Mouse (Mus musculus) limb, embryonic 15.5 days (tissue): ENCODE data around the gene Ccdc90b. TPM values are rescaled to one million over a fixed set of nuclear protein-coding genes. Genes with fewer than 3 reads are reported as not detected.

Experiments
- ATAC-seq: fragments of 200-750 bp; cut with Nextera tagmentation; 2 replicates; pipeline ENCODE4 v1.8.0; 2017; ENCODE audit warnings: low read depth, moderate TSS enrichment; ENCODE audit not compliant: insufficient number of reproducible peaks, low FRiP score, low TSS enrichment
- H3K27ac ChIP-seq: fragments of 300-500 bp; sonication (generic); 2 replicates; pipeline ENCODE4 v1.5.1; 2015; ENCODE audit warnings: moderate library complexity, mild to moderate bottlenecking, inconsistent platforms
- H3K27me3 ChIP-seq: fragments of 300-500 bp; sonication (generic); 2 replicates; pipeline ENCODE4 v1.6.1; 2015; ENCODE audit warnings: inconsistent platforms
- H3K36me3 ChIP-seq: fragments of 300-500 bp; sonication (generic); 2 replicates; pipeline ENCODE4 v1.6.1; 2015; ENCODE audit warnings: inconsistent platforms
- H3K4me1 ChIP-seq: fragments of 300-500 bp; sonication (generic); 2 replicates; pipeline ENCODE4 v1.6.1; 2015; ENCODE audit warnings: inconsistent platforms
- H3K4me2 ChIP-seq: fragments of 300-500 bp; sonication (generic); 2 replicates; pipeline ENCODE4 v1.6.1; 2015; ENCODE audit warnings: mild to moderate bottlenecking, inconsistent platforms
- H3K4me3 ChIP-seq: fragments of 300-500 bp; sonication (generic); 2 replicates; pipeline ENCODE4 v1.5.1; 2015; ENCODE audit warnings: mild to moderate bottlenecking, inconsistent platforms
- H3K9ac ChIP-seq: fragments of 300-500 bp; sonication (generic); 2 replicates; pipeline ENCODE4 v1.6.1; 2015; ENCODE audit warnings: inconsistent platforms
- H3K9me3 ChIP-seq: fragments of 300-500 bp; sonication (generic); 2 replicates; pipeline ENCODE4 v1.6.1; 2016; ENCODE audit warnings: inconsistent platforms
- WGBS: fragments of 180-500 bp; shearing (Covaris S2); methylation state at CpG from one replicate; pipeline ENCODE4 v1.1.7; 2015; 5-methylcytosine and 5-hydroxymethylcytosine counted together
- polyA plus RNA-seq: library from polyadenylated mRNA; unstranded; fragments of >200 nt; fragmentation: Nextera tagmentation; extraction: Ambion mirVana; gene quantifications from 2 replicates; pipeline ENCODE4 v1.2.1, GENCODE M21; 2015

Ccdc90b gene
- polyA plus RNA-seq = 50.9 and 53.1 TPM in 2 replicates

DNA sequence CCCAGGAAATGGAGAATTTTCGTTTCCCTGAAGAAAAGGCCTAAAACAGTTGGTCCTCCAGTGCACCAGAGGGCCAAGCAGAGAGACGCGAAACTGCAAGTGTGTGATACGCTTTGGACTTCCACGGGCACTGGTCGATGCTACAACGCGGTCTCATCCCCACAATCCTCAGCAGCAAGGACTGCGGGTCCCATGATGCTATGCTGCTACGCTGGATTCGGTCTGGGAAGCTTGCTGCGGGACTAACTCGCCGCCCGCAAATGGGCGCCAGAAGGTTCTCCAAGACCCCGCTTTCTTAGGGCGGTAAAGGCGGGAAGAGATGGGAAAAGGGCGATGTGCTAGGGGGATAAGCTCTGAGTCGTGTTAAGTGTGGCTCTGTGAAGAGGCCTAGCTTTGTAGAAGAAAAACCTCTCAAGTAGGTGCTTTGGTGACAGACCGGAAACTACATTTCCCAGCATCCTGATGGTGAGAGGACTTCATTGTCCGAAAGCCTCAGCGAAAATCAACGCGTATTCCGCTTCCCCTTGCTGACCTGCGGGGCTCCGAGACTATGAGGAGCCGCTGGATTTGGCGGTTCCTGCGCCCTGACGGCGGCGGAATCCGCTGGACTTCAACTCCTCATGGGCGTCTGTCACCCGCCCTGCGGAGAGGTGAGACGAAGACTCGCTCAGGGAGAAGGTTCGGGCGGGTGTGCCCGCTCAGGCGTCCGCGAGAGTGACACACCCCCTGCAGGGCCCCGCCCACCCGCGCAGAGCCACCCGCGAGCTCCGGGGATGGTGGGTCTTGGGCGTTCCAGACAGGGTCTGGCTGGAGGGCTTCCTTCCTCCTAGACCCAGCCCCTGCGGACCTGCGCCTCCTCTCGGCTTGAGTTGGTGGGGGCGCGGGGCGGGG is at the start of gene Ccdc90b:
Gene Ccdc90b, plus strand, starts transcription at position 164 of the 891 bp plus-strand sequence.
- H3K27me3 ChIP-seq = no peaks in the 10 kb centered on the region
- H3K4me2 ChIP-seq = peak within 1 kb of the TSS; percentile 48
- peak within 1 kb of the TSS; percentile 79 for H3K9ac ChIP-seq
- peak; percentile 98 for ATAC-seq
- peaks cover 4% of the 10 kb centered on the region; the same call in 1 of the 2 replicates for H3K4me1 ChIP-seq
- H3K9me3 ChIP-seq = no peaks in the 10 kb centered on the region
- H3K36me3 ChIP-seq = 0 out of 2 replicates have a peak, but pooled peaks cover 5% of the 10 kb centered on the region
- H3K27ac ChIP-seq = peak within 1 kb of the TSS; percentile 99
- WGBS = under 1% methylated on average over 60 of the region's 60 CpGs
- peak within 1 kb of the TSS; percentile 90 for H3K4me3 ChIP-seq

DNA sequence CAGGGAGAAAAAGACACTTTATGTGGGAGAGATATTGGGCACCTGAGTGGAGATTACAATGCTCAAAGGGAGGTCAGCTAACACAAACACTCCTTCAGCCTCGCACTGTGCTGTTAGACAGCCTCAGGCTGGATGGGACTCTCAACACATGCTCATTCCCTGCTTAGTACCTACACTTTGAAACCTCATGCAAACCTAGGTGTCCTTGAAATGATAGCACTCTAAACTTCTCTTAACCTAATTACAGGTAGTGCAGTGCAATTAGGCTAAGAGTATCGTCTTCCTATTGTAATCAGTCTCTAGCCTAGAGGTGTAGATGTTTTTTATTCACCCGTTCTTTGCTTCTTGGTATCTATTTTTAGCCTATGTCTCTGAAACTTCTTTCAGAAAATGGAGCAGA is 40.6 kb upstream of the Ccdc90b start:
- Histone ChIP-seq H3K4me3 (no peak overlapping the region), H3K4me2 (no peak overlapping the region), H3K9me3 (no peaks in the 10 kb centered on the region), H3K9ac (no peak overlapping the region), H3K27me3 (no peaks in the 10 kb centered on the region), H3K27ac (no peak overlapping the region), H3K4me1 (no peaks in the 10 kb centered on the region), H3K36me3 (no peaks in the 10 kb centered on the region)
- no peak for ATAC-seq
- WGBS = 55% methylated on average over 3 of the region's 3 CpGs

DNA sequence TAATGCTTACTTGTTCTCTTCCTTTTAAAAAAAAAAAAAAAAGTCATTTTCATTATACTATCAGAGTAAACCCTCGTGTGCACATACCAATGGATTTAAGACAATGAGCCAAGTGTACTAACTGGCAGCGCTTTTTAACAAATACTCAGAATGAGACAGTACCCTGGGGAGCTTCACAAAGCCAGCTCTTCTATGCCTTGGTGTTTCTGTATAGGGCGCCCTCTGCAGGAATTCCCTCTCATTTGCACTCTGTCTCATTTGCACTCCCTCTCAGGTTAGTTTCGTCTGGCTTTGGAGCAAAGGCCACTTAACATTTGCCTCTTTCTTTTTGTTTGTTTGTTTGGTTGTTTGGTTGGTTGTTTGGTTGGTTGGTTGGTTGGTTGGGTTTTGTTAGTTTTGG is 40.1 kb upstream of the Ccdc90b start:
- Histone ChIP-seq H3K27me3 (no peaks in the 10 kb centered on the region), H3K27ac (no peak overlapping the region), H3K36me3 (no peaks in the 10 kb centered on the region), H3K9me3 (no peaks in the 10 kb centered on the region), H3K4me3 (no peak overlapping the region), H3K9ac (no peak overlapping the region), H3K4me1 (no peaks in the 10 kb centered on the region), H3K4me2 (no peak overlapping the region)
- ATAC-seq = no peak
- WGBS = 42% methylated on average over 4 of the region's 4 CpGs

DNA sequence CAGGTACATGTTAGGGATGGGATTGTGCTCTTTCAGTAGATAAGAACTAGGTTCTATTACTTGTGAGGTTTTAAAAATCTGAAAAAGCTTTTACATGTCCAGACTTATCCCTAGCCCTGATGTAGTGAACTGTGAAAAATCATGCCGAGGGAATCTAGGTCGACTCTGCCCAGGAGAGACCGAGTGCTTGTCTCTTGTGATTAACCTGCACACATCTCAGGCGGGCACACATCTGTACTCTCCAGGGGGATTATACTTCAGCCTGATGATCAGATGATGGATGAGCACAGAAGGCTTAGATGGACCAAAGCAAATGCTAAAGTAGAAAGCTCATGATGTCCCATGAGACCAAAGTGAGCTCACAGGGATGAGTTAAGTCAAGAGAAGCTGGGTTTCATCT is 31.7 kb upstream of the Ccdc90b start:
- H3K4me2 ChIP-seq = no peak overlapping the region
- no peak for ATAC-seq
- no peak overlapping the region for H3K9ac ChIP-seq
- no peaks in the 10 kb centered on the region for H3K4me1 ChIP-seq
- no peaks in the 10 kb centered on the region for H3K27me3 ChIP-seq
- no peaks in the 10 kb centered on the region for H3K36me3 ChIP-seq
- WGBS = 80% methylated on average over 4 of the region's 4 CpGs
- H3K27ac ChIP-seq = no peak overlapping the region
- no peak overlapping the region for H3K4me3 ChIP-seq
- H3K9me3 ChIP-seq = no peaks in the 10 kb centered on the region

GRCm38 (mm10) chr7:92532351-92533036 is 28.5 kb upstream of the Ccdc90b start:
- no peaks in the 10 kb centered on the region for H3K36me3 ChIP-seq
- no peaks in the 10 kb centered on the region for H3K27me3 ChIP-seq
- H3K9ac ChIP-seq = no peak overlapping the region
- no peaks in the 10 kb centered on the region for H3K9me3 ChIP-seq
- no peak overlapping the region for H3K4me2 ChIP-seq
- WGBS = 55% methylated on average over 6 of the region's 6 CpGs
- no peaks in the 10 kb centered on the region for H3K4me1 ChIP-seq
- H3K27ac ChIP-seq = no peak overlapping the region
- no peak for ATAC-seq
- no peak overlapping the region for H3K4me3 ChIP-seq

DNA sequence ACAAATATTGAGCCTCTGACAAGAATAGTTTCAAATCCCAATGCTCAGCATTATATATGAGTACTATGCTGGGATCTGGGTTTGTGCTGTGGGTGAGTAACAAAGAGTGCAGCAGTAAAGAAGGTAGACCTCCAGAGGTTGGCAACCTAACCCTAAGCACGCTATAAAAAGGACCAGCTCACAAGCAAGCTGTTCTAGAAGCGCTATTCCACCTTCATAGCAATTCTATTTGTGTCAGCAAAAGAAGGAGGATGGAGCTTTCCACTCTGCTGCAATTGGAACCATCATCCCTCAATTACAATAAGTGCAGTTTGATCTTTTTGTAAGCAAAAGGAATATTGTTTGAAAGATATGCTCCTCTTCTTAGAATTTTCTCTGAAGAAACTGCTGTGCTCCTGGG is 14.2 kb upstream of the Ccdc90b start:
- no peak overlapping the region for H3K9ac ChIP-seq
- no peaks in the 10 kb centered on the region for H3K4me1 ChIP-seq
- no peaks in the 10 kb centered on the region for H3K36me3 ChIP-seq
- ATAC-seq = no peak
- H3K27ac ChIP-seq = no peak overlapping the region
- no peak overlapping the region for H3K4me3 ChIP-seq
- H3K4me2 ChIP-seq = no peak overlapping the region
- WGBS = 77% methylated on average over 2 of the region's 2 CpGs
- no peaks in the 10 kb centered on the region for H3K27me3 ChIP-seq
- no peaks in the 10 kb centered on the region for H3K9me3 ChIP-seq

DNA sequence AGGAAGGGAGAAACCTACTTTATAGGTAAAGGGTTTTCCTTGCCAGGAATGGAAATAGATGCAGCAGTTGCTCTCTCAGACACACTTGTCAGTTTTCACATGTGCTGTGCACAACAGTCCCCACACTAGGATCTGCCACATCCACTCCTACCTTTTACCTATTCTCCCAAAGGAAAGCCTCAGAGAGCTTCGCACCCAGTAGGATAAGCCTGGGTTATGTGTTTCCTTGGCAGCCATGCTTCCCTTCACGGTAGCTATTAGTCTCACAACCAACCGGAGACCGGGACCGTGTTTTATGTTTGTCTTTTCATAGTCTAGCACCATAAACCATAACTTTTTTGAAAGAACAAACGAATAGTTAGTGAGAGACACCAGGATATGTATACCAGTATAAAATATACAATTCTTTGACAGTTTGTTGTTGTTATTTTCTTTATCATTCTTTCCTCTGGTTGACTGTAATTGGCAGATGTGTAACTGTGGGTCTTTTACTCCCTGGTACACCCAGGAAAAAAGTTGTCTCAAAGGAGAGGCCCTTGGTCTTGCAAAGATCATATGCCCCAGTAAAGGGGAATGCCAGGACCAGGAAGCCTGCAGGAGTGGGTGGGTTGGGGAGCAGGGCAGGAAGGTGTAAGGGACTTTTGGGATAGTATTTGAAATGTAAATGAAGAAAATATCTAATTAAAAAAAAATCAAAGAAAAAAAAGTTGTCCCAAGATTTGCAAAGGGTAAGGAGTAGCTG is 10.5 kb upstream of the Ccdc90b start:
- H3K9ac ChIP-seq = no peak overlapping the region
- H3K4me3 ChIP-seq = no peak overlapping the region
- H3K4me1 ChIP-seq = no peaks in the 10 kb centered on the region
- no peak overlapping the region for H3K4me2 ChIP-seq
- H3K27ac ChIP-seq = no peak overlapping the region
- no peaks in the 10 kb centered on the region for H3K27me3 ChIP-seq
- no peaks in the 10 kb centered on the region for H3K36me3 ChIP-seq
- 81% methylated on average over 6 of the region's 6 CpGs for WGBS
- no peaks in the 10 kb centered on the region for H3K9me3 ChIP-seq
- no peak for ATAC-seq

GRCm38 (mm10) chr7:92550990-92551392 is 10.0 kb upstream of the Ccdc90b start:
- Histone ChIP-seq H3K4me3 (no peak overlapping the region), H3K9ac (no peak overlapping the region), H3K27me3 (no peaks in the 10 kb centered on the region), H3K4me1 (no peaks in the 10 kb centered on the region), H3K27ac (no peak overlapping the region), H3K4me2 (no peak overlapping the region), H3K9me3 (no peaks in the 10 kb centered on the region), H3K36me3 (no peaks in the 10 kb centered on the region)
- no peak for ATAC-seq
- WGBS = 57% methylated on average over 4 of the region's 4 CpGs

- Histone ChIP-seq H3K4me1 (peaks cover 4% of the 10 kb centered on the region; the same call in 1 of the 2 replicates), H3K36me3 (no peaks in the 10 kb centered on the region), H3K27ac (no peak overlapping the region), H3K27me3 (no peaks in the 10 kb centered on the region), H3K4me3 (no peak overlapping the region), H3K4me2 (no peak overlapping the region), H3K9me3 (no peaks in the 10 kb centered on the region), H3K9ac (no peak overlapping the region)
- WGBS = 88% methylated on average over 2 of the region's 2 CpGs
- no peak for ATAC-seq
Measured at GRCm38 (mm10) chr7:92558744-92559143, 2.2 kb upstream of the Ccdc90b start.

GRCm38 (mm10) chr7:92566775-92567174 is 5.8 kb downstream of the Ccdc90b start:
- no peak overlapping the region for H3K27ac ChIP-seq
- no peak for ATAC-seq
- 65% methylated on average over 1 of the region's 1 CpGs for WGBS

DNA sequence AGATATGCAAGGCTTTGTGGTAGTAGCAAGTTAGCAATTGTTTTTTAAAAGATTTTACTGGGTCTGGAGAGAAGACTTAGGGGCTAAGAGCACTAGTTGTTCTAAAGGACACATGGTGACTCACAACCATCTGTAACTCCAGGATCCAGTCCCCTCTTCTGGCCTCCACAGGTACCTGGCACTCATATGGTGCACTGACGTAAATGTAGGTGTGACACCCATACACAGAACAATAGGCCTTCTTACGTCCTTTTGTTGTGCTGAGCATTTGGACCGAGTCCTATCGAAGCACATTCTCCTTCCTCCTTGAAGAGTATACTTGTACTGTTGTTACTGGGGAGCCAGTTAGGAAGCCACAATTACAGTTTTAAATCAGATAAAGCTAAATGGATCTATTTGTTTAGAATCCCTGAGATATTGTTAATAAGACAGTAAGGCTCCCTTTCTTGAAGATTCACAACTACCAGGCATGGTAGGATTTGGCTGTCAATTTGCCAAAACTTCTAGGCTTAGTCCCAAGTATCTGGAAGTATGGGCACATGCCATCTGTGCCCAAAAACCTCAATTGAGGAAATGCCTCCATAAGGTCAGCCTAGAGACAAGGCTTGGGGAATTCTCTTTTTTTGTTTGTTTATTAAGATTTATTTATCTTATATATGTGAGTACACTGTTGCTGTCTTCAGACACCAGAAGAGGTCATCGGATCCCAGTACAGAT is 19.7 kb downstream of the Ccdc90b start:
- WGBS = 89% methylated on average over 5 of the region's 5 CpGs

More at GRCm38 (mm10) chr7:92566775-92567174, 5.8 kb downstream of the Ccdc90b start:
- Histone ChIP-seq H3K36me3 (peaks cover 19% of the 10 kb centered on the region), H3K27me3 (no peaks in the 10 kb centered on the region), H3K4me1 (peaks cover 4% of the 10 kb centered on the region; the same call in 1 of the 2 replicates), H3K4me2 (no peak overlapping the region), H3K9me3 (no peaks in the 10 kb centered on the region), H3K9ac (no peak overlapping the region), H3K4me3 (no peak overlapping the region)

More for the DNA sequence above, 19.7 kb downstream of the Ccdc90b start:
- H3K4me2 ChIP-seq = no peak overlapping the region
- no peaks in the 10 kb centered on the region for H3K9me3 ChIP-seq
- no peaks in the 10 kb centered on the region for H3K4me1 ChIP-seq
- H3K27me3 ChIP-seq = no peaks in the 10 kb centered on the region
- no peak overlapping the region for H3K27ac ChIP-seq
- ATAC-seq = no peak
- H3K36me3 ChIP-seq = peaks cover 26% of the 10 kb centered on the region
- no peak overlapping the region for H3K4me3 ChIP-seq
- H3K9ac ChIP-seq = no peak overlapping the region
